Mouse (Mus musculus) erythroblast, embryonic 14.5 days (primary cell): ENCODE measurements around the gene Acy3.

Experiments used
- GATA1 ChIP-seq: IDR thresholded peaks from 2 replicates; pipeline ENCODE4 v1.6.1; 2012; ENCODE audit warnings: low read length, inconsistent platforms, mixed read lengths
- TAL1 ChIP-seq: IDR thresholded peaks from 3 replicates; pipeline ENCODE4 v1.6.1; 2012; ENCODE audit warnings: low read length, inconsistent platforms, mixed read lengths

DNA sequence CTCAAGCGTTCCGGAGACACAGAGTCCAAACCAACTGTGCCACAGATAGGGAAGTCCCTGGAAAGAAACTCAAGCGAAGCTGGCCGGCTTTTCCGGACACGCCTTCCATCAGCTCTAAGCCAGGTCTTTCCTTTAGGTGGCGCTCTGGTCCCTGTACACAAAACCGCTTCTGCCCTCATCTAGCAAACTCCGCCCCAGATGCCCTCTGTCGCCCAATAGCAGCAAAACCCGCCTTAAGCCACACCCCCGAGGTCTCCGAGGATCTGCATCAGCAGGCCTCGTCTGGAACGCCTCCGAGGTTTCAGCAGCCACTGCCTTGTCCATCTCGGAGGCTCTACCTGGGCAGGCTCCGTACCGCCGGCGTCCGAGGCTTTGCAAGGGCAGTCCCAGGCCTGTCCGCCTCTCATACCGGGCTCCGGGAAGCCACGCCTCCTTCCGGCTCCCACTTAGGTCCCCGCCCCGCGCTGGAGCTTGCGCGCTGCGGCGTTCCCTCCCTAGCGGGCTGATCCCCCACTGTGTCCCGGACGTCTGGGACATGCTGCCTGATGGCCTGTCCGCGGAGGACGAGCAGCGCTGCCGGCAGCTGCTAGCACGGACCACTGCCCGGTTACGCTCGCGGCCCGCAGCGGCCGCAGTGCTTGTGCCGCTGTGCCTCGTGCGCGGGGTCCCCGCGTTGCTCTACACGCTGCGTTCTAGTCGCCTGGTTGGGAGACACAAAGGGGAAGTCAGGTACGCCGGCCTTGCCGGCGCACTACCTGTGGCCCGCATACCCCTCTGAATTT, 13.9 kb downstream of the Acy3 start, which contains the start of the genes Nudt8 and Gm49405:
- no peak for TF ChIP-seq GATA1
- no peak for TF ChIP-seq TAL1
